Mouse (Mus musculus) cerebellum, adult 18-20 months (tissue): ENCODE results near the gene Hltf.
"Not testable (repeated sequence)": the region's sequence is repeated elsewhere in the genome, so short reads cannot be mapped to it uniquely, and the experiment has no call there.

ENCODE experiments used
- DNase-seq, 2 experiments: peaks; one replicate each; pipeline ENCODE4 v3.0.0; 2021

The Hltf gene

GRCm38 (mm10) chr3:20057306-20058196 is at the start of gene Hltf:
Hltf (plus strand) TSS chr3:20057811.
- peak; percentile 93 to 95 for DNase-seq

GRCm38 (mm10) chr3:20010464-20010863 is 47.1 kb upstream of the Hltf start:
- no peak for DNase-seq

DNA sequence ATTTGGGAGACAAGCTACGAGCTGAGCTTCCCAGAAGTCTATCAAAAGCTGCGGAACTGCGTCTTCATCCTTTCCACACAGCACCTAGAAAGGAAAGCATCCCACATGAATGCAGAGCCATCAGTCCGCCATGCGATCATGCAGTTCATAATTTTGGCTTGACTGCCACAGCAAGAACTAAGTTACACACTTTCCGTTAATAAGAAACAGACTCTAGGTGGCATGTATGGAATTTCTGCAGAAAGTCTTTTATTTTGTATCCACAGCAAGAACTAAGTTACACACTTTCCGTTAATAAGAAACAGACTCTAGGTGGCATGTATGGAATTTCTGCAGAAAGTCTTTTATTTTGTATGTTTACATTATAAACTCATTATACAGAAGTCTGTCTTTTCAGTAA is 46.7 kb upstream of the Hltf start:
- DNase-seq = not testable (repeated sequence)

GRCm38 (mm10) chr3:20014454-20014853 is 43.2 kb upstream of the Hltf start:
- no peak for DNase-seq

- DNase-seq = no peak
Measured at GRCm38 (mm10) chr3:20018076-20018475, 39.5 kb upstream of the Hltf start.

DNA sequence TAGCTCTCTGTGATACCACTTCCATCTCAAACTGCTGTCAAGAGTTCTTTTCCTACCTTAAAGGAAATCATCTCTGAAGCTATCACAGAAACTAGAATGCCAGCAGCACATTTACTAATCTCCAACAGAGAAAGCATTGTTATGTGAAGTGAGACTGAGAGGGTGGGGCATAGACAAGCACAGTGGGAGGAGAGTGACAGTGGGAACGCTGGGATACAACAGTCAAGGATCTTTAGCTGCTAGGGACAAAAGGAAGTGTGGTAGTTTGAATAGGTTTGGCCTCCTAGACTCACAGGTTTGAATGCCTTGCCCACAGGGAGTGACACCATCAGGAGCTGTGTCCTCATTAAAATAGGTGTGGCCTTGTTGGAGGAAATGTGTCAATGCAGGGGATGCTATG is 33.8 kb upstream of the Hltf start:
- DNase-seq = no peak

DNA sequence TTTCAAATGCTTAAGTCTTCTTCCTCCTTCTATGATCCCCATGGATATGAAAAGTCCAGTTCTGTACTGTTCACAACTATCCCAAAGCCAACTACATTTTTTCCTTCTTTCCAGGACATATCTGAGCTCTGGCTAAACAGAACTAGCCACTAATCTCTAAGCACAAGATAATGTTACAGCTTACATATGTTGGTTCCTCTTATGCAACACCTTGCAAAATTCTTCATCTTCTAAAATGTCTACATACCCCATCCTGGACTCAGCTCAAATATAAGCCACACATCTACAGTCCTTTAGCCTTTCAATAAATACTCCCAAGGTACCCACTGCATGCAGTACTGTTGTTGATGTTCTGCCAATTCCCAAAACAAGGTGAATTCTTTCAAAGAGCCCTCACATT is 31.1 kb upstream of the Hltf start:
- no peak for DNase-seq

DNA sequence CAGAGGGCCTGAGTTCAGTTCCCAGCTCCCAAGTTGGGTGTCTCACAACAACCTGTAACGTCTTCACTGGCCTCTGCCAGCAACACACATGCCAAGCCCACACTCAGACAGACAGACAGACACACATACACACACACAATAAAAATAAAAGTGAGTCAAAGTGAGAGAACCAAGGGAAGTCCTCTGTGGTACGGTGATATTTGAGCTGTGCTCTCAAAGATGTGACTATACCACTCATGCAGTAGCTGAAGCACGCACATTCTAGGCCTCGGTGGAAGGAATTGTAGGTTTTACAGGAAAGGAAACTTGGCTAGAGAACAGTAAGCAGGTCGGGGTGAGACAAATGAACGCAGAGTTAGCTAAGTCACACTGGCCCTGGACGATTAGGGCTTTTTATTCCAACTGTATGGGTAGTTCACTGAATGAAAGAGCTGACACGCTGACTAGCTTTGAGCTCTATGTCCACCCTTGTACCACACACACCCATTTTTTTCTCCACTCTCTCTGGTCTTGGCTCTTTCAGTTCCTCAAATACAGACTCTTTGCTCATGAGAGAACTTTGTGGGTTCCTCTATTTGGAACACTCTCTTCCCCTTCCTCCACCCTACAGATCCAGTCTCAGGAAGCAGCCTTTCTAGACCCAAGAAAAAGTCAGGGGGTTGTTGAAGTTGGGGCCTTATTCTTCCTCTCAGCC is 30.5 kb upstream of the Hltf start:
- DNase-seq = no peak

DNA sequence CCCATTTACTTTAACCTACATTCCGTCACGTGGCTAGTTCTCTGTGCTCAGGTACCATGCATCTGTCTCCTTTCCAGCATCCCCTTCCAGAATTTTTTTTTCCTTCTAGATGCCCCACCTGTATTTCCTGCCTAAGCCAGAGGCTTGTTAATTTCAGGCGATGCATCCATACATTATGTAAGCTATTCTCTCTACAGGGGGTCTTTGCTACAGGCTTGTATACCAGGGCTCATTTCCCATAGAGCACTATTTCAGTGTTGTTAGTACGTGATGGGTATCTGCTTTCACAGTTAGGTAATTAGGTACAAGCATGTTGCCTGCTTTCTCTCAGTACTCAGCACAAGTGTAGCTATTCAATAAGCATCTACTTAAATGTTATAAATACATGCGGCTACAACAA is 29.8 kb upstream of the Hltf start:
- no peak for DNase-seq

- no peak for DNase-seq
Measured at GRCm38 (mm10) chr3:20028640-20029039, 29.0 kb upstream of the Hltf start.

DNA sequence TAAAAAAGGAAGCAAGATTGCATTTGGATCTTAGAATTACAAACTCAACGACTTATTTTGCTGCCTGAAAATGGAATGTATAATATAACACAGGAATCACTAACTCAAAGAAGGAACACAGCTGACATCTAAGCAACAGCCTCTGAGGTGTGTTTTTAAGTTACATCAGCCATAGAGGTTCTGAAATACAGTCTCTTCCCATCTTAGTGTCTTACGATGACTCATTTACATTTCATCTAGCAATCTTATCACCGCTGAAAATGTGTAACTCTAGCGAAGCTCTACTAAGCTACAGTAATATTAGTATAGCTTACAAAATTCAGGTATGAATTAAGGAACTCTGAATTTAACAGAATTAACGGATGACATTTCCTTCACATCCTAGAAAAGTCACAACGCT is 26.8 kb upstream of the Hltf start:
- DNase-seq = no peak

DNA sequence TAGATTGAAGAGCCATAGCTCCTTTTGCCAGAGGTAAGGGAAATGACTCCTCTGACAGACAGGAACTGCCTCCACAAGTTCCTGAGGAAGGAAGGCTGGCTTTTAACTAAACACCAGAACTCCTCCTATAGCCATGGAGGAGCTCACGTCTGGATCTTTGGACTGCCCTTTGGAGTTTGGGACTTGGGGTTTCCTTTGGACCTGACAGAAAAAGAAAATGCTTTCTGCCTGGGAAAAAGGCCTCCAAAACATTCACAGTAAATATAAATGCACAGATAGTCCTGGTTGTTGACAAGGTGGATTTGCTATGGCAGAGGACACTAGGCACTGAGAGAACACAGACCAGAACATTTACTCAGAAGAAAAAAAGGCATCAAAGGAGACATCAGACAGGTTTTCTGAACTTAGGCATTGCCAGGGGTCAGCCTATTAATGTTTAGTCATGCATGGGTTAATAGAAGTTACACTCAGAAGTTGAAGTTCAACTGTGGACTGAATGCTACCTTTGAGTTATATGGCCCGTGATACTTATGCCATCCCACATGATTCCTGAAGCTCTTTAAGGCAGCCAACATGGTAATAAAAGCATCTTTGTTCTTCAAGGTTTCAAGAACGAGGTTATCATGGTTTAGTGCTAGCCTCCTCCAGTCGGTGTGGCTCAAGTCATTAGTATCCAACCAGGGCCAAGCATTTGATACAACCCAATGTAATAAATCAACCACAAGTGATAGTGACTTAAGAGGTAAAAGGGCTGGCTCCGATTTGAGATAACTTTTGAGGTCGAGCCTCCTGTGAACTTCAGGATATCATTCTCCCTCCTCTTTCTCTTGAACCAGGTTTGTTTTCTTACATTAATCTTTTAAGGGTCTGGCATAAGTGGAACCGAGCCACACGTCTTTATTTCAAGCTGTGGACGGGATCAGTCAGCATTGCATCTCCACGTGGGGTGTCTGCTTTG is 23.6 kb upstream of the Hltf start:
- no peak for DNase-seq

- peak; percentile 90 to 92 for DNase-seq
Measured at GRCm38 (mm10) chr3:20034719-20035404, 22.7 kb upstream of the Hltf start, which contains the start of gene Hps3. Hps3 (minus strand) TSS chr3:20035315.

DNA sequence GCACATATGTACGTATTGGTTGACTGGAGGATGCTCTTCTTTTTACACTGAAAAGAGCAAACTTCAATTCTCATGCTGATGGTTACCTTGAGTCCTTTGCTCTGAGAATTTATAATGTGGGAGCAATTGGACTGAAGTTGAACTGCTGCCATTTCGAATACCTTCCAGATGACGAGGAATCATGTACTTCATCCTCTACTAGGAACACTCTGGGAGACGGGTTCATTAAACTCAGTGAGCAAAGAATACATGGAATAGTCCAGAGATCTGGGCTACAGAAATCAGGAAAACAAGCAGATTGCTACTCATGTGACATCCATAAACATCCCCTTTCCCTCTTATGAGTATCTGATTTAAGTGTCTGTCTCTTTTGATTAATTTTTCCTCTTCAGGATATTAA is 21.5 kb upstream of the Hltf start:
- no peak for DNase-seq

GRCm38 (mm10) chr3:20041461-20041860 is 16.1 kb upstream of the Hltf start:
- not testable (repeated sequence) for DNase-seq

- not testable (repeated sequence) for DNase-seq
Measured at GRCm38 (mm10) chr3:20044736-20045135, 12.9 kb upstream of the Hltf start.

GRCm38 (mm10) chr3:20058197-20058541 is 558 bp downstream of the Hltf start:
- DNase-seq = peak in 1 of 2 experiments; percentile 9

DNA sequence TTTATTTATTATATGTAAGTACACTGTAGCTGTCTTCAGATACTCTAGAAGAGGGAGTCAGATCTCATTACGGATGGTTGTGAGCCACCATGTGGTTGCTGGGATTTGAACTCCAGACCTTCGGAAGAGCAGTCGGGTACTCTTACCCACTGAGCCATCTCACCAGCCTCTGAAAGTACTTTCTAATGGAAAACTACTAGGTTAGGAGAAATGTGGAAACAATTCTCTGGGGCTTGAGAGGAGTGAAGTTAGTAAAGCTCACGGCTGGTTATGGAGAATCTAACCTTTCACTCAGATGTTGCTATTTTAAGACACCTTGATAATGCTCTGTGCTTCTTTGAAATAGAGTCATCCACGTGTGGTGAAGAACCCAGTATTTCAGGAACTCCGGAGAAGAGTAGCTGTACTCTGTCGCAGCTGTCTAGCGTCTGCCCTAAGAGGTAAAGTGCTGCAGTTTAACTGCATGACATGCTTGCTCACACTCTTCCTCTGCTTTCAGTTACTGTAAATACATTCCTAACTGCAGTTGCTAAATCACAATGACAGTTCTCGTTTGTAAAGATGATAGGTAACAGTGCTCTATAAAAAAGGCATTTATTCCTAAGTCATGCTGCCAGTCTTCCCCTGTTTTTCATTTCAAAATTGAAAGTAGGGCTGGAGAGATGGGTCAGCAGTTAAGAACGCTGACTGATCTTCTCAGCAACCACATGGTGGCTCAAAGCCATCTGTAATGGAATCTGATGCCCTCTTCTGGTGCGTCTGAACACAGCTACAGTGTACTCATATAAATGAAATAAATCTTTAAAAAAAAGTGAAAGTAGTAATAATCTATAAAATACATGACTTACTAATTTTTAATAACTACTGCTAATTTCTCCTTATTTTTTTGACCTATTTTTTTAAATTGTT is 18.8 kb downstream of the Hltf start:
- DNase-seq = no peak

DNA sequence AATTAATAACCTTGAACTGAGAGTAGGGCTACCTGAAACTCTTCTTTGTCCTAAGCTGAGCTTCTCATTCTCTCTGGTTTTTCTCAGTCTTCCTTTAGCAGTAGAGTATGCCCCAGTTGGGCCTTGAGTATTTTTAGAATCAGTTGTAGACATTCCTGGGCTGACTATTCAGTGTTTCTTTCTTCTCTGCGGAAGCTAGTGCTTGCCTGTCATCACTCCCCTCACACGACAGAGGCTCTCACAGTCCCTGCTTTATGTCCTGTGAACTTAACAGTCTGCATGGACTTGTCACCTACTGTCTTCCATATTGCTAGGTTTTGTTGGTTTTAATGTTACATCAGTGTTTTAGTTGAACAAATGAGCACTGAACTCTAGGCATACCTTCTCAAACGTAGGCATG is 24.6 kb downstream of the Hltf start:
- DNase-seq = no peak

DNA sequence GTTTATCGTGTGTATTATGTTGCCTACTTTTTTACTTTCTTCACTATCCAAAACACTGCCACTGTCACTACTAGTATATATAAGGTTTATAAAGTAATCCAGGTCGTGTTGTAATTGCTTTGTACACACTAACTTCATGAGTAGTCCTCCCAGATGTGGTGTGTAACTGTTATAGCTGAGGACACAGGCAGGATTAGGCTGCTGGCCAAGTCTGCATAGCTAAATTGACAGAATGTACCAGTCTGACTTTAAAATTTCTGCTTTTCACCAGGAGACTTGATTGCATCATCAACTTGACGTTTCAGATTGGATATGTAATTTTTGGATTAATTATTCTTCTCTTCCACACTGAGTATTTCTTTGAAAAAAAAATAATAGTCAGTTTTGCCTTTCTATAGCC is 46.2 kb downstream of the Hltf start:
- no peak for DNase-seq

DNA sequence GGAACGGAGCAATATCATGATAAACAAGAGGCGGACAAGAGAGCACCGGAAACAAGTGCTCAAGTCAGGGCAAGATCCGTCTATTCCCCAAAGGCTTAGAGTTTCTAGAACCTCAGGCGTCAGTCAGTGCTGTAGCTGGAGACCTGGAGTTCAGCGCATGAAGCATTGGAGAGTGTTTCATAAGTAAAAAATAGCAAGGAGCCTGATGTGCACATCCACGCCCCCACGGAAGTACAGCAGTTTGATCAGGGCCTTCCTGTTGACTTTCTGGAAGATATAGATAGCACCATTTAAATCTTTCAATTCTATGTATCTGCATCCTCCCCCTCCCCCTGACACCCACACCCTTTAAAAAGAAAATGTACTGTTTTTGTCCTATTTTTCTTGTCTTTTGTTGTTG is 46.7 kb downstream of the Hltf start:
- no peak for DNase-seq
